Mouse (Mus musculus) brain, embryonic 14.5 days (tissue): ENCODE data around the gene Tbxas1. TPM values are rescaled to one million over a fixed set of nuclear protein-coding genes. Genes with fewer than 3 reads are reported as not detected.

Source experiments
- DNase-seq: peaks from one replicate; pipeline ENCODE4 v3.0.0-alpha.2; 2011; ENCODE audit warnings: low read depth
- CTCF ChIP-seq: fragments of 200-500 bp; IDR thresholded peaks from 2 replicates; pipeline ENCODE4 v1.5.1; 2012; ENCODE audit warnings: inconsistent platforms, mild to moderate bottlenecking, moderate library complexity, borderline replicate concordance; ENCODE audit not compliant: insufficient read depth, insufficient read length; ENCODE audit errors: extremely low read depth
- POLR2A ChIP-seq: fragments of 200-500 bp; IDR thresholded peaks from 2 replicates; pipeline ENCODE4 v1.6.1; 2012; ENCODE audit warnings: mild to moderate bottlenecking, inconsistent platforms, borderline replicate concordance; ENCODE audit not compliant: poor library complexity, insufficient read depth, insufficient read length, severe bottlenecking; ENCODE audit errors: extremely low read depth
- polyA plus RNA-seq: library from polyadenylated mRNA; depleted of rRNA; stranded (reverse); fragments of >200 nt; gene quantifications from 2 replicates; pipeline ENCODE4 v1.2.3, GENCODE M21; 2012

The Tbxas1 gene
- polyA plus RNA-seq, 1 experiment = 0.93 TPM

GRCm38 (mm10) chr6:38928489-38928888, 53.3 kb downstream of the Tbxas1 start:
- no peak for TF ChIP-seq POLR2A
- TF ChIP-seq CTCF = no peak
- DNase-seq = no peak

GRCm38 (mm10) chr6:38936009-38936408, 60.8 kb downstream of the Tbxas1 start:
- TF ChIP-seq POLR2A = no peak
- TF ChIP-seq CTCF = no peak
- no peak for DNase-seq

- TF ChIP-seq CTCF (no peak), POLR2A (no peak)
- no peak for DNase-seq
These were observed 63.2 kb downstream of the Tbxas1 start for GRCm38 (mm10) chr6:38938421-38938820.

GRCm38 (mm10) chr6:38939096-38939495, 63.9 kb downstream of the Tbxas1 start:
- DNase-seq = no peak
- TF ChIP-seq CTCF (no peak), POLR2A (no peak)

GRCm38 (mm10) chr6:38941016-38941415, 65.8 kb downstream of the Tbxas1 start:
- TF ChIP-seq POLR2A (no peak), CTCF (no peak)
- no peak for DNase-seq

GRCm38 (mm10) chr6:38942771-38943170, 67.6 kb downstream of the Tbxas1 start:
- no peak for DNase-seq
- TF ChIP-seq POLR2A (no peak), CTCF (no peak)

GRCm38 (mm10) chr6:38944392-38944791, 69.2 kb downstream of the Tbxas1 start:
- peak; percentile 58 for DNase-seq
- TF ChIP-seq POLR2A (no peak), CTCF (no peak)

- no peak for DNase-seq
- TF ChIP-seq POLR2A (no peak), CTCF (no peak)
These were observed 69.6 kb downstream of the Tbxas1 start for GRCm38 (mm10) chr6:38944826-38945225.

- no peak for TF ChIP-seq POLR2A
- no peak for TF ChIP-seq CTCF
- DNase-seq = peak; percentile 62
These were observed 70.5 kb downstream of the Tbxas1 start for GRCm38 (mm10) chr6:38945681-38946080.

- no peak for DNase-seq
- TF ChIP-seq POLR2A (no peak), CTCF (no peak)
These were observed 72.1 kb downstream of the Tbxas1 start for GRCm38 (mm10) chr6:38947282-38947681.

- TF ChIP-seq POLR2A (no peak), CTCF (no peak)
- no peak for DNase-seq
These were observed 74.5 kb downstream of the Tbxas1 start for GRCm38 (mm10) chr6:38949683-38950161.

GRCm38 (mm10) chr6:38950341-38950740, 75.1 kb downstream of the Tbxas1 start:
- TF ChIP-seq POLR2A (no peak), CTCF (no peak)

GRCm38 (mm10) chr6:38950838-38951237, 75.6 kb downstream of the Tbxas1 start:
- no peak for TF ChIP-seq POLR2A
- TF ChIP-seq CTCF = no peak
- no peak for DNase-seq

More at GRCm38 (mm10) chr6:38950341-38950740, 75.1 kb downstream of the Tbxas1 start:
- no peak for DNase-seq

GRCm38 (mm10) chr6:38956641-38957040, 81.4 kb downstream of the Tbxas1 start:
- no peak for DNase-seq
- no peak for TF ChIP-seq CTCF
- TF ChIP-seq POLR2A = no peak
